Mouse (Mus musculus) erythroblast, embryonic 14.5 days (primary cell): Measurements from ENCODE around the gene Neurl1b.

Experiments
- GATA1 ChIP-seq: IDR thresholded peaks from 2 replicates; pipeline ENCODE4 v1.6.1; 2012; ENCODE audit warnings: low read length, inconsistent platforms, mixed read lengths
- TAL1 ChIP-seq: IDR thresholded peaks from 3 replicates; pipeline ENCODE4 v1.6.1; 2012; ENCODE audit warnings: low read length, inconsistent platforms, mixed read lengths

DNA sequence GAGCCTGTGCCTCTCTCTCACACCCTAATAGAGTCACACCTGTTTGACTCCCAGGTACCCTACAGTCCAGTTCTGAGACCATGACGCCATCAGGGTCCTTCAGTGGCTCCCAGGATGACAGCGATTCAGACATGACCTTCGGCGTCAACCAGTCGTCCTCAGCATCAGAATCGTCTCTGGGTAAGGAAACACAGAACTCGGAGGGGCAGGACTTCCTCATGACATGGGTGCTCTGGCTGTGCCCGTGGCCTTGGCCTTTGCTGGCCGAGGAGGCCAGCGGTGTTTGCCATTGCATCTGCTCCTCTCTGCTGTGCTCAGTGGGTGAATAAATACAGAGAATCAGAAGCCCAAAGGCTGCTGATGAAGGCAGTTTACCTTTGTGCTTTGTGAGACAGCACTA is 26.4 kb downstream of the Neurl1b start:
- TF ChIP-seq GATA1, result no peak
- TF ChIP-seq TAL1, result no peak
